Mouse (Mus musculus): ENCODE data around the gene Gm10642. TPM values are rescaled to one million over a fixed set of nuclear protein-coding genes. Genes with fewer than 3 reads are reported as not detected.

The Gm10642 gene
- 0.92 and 2.4 TPM in 2 replicates for polyA plus RNA-seq (2012; rRNA removed)

GRCm38 (mm10) chr9:70656130-70657007 lies at the start of gene Gm10642:
Gene Gm10642 (plus strand): TSS chr9:70656251.

DNA sequence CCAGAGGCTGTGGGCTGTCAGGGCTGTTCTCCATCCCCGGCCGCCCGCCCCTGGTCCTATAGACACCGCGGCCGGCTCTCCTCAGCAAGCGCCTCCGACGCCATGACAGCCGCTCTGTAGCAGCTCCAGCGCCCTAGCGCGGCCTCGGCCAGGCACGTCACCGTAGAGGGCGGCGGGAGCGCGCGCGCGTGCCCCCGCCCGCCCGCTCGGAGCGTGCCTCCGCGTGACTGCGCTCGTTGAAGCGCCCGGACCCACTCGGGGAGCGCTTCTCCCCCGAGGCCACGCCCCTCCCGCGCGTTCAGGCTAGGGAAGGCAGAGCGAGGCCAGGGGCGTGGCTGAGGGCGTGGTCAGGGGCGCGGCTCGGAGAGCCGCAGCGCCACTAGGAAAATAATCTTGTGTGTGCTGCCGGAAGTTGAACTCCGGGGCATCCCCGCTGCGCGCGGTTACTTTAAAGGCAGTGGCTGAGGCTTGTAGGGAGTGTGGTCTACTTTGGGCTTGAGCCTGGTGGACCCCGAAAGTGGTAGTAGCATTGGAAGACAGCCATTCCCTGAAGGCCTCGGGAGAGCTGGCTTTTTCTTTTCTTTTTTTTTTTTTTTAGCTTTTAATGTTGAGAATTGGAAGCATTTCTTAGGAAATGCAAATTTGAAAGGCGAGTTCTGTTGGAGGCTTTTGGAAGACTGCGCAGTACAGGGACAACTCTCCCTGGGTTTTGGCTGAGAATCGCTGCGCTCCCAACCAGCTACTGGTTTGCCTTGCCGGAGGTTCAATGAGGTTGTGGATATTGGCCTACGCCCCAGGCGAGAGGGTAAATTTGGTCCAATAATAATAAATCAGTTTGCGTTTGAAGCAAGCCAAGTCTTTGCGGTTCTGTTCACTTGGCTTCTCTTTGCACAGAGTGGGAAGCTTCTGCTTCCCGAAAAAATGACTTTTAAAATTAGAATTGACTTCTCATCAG lies 1.2 kb downstream of the Gm10642 start, which contains the start of gene Mindy2:
Gene Mindy2 (minus strand): TSS at position 162 of the 955 bp plus-strand sequence.

DNA sequence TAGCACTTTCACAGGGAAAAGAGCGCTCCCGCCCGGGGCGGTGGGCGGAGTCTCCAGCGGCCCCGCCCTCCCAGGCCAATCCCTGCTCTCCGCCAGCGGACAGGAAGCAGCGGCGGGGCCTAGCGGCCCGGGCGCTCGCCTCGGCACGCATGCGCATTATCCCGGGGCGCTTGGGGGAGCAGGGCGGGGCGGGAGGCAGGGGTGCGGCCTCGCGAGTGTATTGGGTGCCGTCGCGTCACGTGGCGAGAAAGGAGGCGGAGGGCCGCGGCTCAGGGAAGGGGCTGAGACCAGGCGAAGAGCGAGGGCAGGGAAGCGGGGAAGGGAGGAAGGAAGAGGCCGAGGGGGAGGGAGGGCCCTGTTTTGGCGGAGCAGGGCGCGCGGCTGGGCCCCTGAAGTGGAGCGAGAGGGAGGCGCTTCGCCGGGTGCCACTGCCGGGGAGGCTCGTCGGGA lies 22.7 kb downstream of the Gm10642 start, which contains the start of gene Adam10:
Gene Adam10 (plus strand): TSS at position 316 of the 450 bp plus-strand sequence.

Other genes starting within 250 kb of the Gm10642 start
- 3.9 and 4.7 TPM in 2 replicates for gene Ccnb2, start 234.7 kb upstream of the Gm10642 start, polyA plus RNA-seq (2012; rRNA removed)
- 15.8 and 18.7 TPM in 2 replicates for gene Rnf111, start 152.5 kb upstream of the Gm10642 start, polyA plus RNA-seq (2012; rRNA removed)
- 1.5 and 3.3 TPM in 2 replicates for gene Sltm, start 113.5 kb upstream of the Gm10642 start, polyA plus RNA-seq (2012; rRNA removed)
- gene Mindy2, start 923 bp downstream of the Gm10642 start, polyA plus RNA-seq (2012; rRNA removed): 3.2 and 4.2 TPM in 2 replicates
- gene Adam10, start 22.7 kb downstream of the Gm10642 start, polyA plus RNA-seq (2012; rRNA removed): 14.3 and 29.3 TPM in 2 replicates